Mouse (Mus musculus) gastrocnemius, postnatal 4 days (tissue): ENCODE measurements at regions not wholly inside any gene's neighbourhood (a gene's known extent, or its start where the extent isn't known, plus 50 kb on each side); places are given as distances from the start of the nearest gene placed in this dataset.
A peak's percentile ranks its signal among the peaks of the same experiment; 100 is the strongest.

Experiments
- DNase-seq, 2 experiments: peaks; one replicate each; pipeline ENCODE4 v3.0.0; 2021 to 2022; ENCODE audit warnings: low spot score in 2 of 2, mixed read lengths in 2 of 2

GRCm38 (mm10) chr2:8562948-8563347, 1053.6 kb upstream of the Celf2 start:
- DNase-seq, result no peak

GRCm38 (mm10) chr2:8546116-8546515, 1036.8 kb upstream of the Celf2 start:
- DNase-seq, result no peak

GRCm38 (mm10) chr2:8536842-8537241, 1027.5 kb upstream of the Celf2 start:
- no peak for DNase-seq

DNA sequence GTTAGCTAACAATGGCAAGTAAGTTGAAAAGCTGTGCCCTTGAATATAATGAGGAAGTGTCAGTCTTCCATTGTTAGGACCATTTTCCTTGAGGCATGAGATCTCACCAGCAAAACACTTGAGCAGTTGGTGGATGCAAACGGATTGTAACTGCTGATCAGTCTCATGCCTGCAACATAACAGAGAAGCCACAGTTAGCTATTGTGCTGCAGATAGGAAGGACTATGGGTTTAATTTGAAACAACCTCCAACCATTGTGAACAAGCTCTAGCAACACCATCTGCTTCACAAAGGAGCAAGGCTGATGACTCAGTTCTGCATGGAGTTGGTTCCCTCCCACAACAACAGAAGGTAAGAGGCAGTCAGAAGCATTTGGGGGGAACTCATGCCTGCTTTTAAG, 989.1 kb upstream of the Celf2 start:
- DNase-seq, result no peak

DNA sequence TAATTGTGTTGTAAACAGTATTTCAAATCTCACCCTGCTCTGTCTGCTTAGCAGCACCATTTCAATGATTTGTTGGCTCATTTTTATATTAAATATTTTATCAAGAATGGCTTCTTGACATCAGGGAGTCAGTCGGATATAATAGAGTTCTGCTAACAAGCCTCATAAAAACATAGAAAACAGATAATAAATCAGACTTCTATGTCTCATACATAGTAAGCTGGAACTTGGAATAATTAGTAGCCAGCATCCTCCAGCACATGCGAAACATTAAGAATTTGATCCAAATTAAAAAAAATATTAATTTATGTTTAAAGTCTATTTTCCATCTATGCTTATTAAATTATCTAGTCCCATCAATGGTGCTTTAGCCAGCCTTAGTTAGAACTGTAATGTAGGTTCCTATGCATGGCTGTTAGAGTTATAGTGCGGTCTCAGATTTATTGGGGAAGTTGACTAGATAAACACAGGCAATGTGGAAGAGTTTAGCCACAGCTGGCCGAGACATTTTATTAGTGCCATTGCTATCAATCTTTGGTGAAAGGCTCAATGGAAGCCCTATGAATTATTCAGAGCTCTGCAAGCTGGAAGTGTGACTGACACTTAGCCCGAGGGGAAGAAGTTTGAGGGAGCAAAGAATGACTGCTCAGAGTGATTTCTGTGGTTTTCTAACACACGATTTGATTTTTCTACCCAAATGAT, 968.6 kb upstream of the Celf2 start:
- DNase-seq, result no peak

DNA sequence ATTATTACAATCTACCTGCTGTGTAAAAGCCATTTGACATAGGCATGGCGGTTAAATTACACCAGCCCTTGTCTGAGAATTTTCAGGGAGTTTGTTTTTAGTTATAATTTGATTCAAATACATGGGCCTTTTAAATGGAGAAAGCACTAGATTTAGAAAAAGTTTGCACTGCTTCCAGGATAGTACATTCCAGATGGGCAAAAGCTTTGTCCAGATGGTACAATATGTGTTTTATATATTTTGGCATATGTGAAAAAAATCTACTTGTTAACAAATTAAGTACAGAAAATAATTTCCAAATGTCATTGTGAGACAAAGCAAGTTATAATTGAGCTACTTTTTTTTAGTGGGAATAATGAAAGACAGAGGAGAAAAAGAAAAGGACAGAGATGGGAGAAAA, 961.2 kb upstream of the Celf2 start:
- no peak for DNase-seq

DNA sequence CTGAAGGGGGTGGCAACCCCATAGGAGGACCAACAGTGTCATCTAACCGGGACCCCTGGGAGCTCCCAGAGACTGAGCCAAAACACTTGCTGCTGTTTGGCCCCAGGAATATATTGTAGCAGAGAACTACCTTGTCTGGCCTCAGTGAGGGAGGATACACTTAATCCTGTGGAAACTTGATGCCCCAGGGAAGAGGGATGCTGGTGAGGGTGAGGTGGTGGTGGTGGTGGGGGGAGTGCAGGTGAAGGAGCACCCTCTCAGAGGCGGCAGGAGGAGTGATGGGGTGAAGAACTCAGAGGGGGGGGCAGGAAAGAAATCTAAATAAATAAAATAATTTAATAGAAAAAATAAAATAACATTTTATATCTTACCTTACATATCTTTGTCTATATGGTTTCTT, 959.6 kb upstream of the Celf2 start:
- DNase-seq, result no peak

- DNase-seq, result no peak
These were observed 959.0 kb upstream of the Celf2 start for GRCm38 (mm10) chr2:8468351-8468750.

GRCm38 (mm10) chr2:8467531-8468203, 958.3 kb upstream of the Celf2 start:
- no peak for DNase-seq

GRCm38 (mm10) chr2:8452566-8453243, 943.3 kb upstream of the Celf2 start:
- DNase-seq, result no peak

DNA sequence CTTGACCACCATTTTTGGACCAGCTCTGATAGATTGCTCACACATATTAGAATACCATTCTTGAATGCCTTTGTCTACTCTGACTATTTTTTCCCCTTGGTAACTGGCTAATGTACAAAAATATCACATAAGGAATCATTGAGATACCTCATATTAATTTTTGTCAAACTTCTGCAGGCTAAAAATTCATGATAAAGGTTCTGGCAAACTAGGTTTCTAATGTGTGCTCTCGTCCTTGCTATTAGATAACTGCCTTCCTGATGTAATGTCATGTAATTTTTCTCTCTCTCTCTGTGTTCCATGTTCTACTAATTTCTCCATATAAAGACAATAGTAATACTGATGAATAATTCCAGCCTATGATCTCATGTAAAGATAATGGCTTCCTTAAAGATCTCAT, 931.9 kb upstream of the Celf2 start:
- no peak for DNase-seq

DNA sequence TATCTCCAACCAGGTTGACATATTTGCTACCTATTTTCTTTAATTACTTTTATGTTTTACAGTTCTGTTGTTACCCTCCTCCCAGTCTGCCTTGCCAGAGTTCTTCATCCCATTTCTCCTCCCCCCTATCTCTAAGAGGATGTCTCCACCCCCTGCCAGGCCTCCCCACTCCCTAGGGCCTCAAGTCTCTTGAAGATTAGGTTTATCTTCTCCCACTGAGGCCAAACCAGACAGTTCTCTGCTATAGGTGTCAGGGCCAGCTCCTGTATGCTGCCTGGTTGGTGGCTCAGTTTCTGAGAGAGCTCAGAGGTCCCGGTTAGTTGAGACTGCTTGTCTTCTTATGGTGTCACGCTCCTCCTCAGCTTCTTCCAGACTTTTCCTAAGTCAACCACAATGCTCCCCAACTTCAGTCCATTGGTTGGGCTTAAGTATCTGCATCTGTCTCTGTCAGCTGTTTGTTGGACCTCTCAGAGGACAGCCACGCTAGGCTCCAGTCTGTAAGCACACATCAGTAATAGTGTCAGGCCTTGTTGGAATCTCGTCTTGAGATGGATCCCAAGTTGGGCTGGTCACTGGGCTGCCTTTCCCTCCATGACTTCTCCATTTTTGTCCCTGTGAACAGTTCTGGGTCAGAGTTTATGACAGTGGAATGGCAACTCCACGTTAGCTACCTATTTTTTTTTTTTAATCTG, 920.4 kb upstream of the Celf2 start:
- no peak for DNase-seq

- DNase-seq, result no peak
These were observed 918.8 kb upstream of the Celf2 start for GRCm38 (mm10) chr2:8428145-8428544.

- no peak for DNase-seq
These were observed 918.4 kb upstream of the Celf2 start for GRCm38 (mm10) chr2:8427720-8428119.

GRCm38 (mm10) chr2:8415917-8416316, 906.6 kb upstream of the Celf2 start:
- DNase-seq, result no peak

DNA sequence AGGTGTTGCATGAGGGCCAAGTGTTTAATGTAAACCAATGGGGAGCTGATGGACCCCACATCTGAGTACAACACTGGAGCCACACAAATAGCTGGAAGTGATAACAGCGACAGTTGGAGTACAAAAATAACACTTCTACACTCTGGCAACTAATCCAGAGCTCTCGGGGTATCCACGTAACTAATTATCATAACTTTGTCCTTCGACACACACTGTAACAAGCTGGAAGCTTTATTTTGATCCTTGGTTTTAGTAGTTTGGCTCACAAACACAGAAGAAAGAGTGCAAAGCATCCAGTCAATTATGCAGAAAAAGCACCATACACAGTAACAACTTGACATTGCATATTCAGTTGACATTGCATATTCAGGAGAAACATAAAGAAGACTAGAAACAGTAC, 884.8 kb upstream of the Celf2 start:
- DNase-seq, result no peak

GRCm38 (mm10) chr2:8389530-8389929, 880.2 kb upstream of the Celf2 start:
- no peak for DNase-seq

GRCm38 (mm10) chr2:8380246-8380645, 870.9 kb upstream of the Celf2 start:
- peak in 1 of 2 experiments; percentile 25 for DNase-seq

DNA sequence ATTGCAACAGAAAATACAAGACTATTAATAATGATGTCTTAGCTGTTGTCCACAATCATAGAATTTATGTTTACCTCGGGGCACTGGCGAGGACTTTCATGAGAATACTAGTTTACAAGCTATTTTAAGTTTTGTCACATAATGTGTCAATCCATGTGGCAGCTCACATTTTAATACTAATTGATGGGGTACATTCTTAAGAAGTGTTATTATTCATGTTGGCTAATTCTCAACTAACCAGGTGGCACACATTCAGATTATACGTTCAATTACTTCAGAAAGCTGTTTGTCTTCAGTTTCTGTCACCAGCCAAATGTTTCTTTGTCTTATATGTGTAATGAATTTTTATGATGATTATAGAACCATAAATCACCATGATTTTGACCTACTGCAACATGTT, 870.2 kb upstream of the Celf2 start:
- DNase-seq, result no peak

DNA sequence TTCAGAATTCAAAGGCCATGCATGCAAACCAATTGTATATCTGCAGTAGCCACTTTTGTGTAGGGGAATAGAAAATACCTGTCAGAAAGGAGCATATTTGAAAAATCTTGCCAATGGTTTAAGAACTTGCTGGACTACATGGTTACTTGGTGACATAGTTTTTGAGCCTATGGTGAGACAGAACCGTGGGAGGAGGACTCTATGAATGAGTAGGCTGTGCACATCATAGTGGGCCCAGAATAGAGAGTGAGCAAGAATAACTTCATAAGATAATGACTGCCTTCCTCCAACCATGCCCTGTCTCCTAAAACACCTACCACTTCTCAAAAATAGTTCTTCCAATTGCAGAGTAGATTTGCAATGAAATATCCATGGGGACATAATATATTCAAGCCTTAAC, 838.5 kb upstream of the Celf2 start:
- DNase-seq, result no peak

GRCm38 (mm10) chr2:8344748-8345147, 835.4 kb upstream of the Celf2 start:
- DNase-seq, result no peak

- no peak for DNase-seq
These were observed 828.9 kb upstream of the Celf2 start for GRCm38 (mm10) chr2:8338271-8338670.
